Mouse (Mus musculus) olfactory bulb, adult 2 months (tissue): Measurements from ENCODE around the gene Gm11563.
"Not testable (repeated sequence)": the region's sequence is repeated elsewhere in the genome, so short reads cannot be mapped to it uniquely, and the experiment has no call there.

Experiments
- CTCF ChIP-seq: fragments of 200-500 bp; IDR thresholded peaks from 2 replicates; pipeline ENCODE4 v1.5.1; 2012; ENCODE audit warnings: low read depth, mild to moderate bottlenecking, low read length, moderate library complexity; ENCODE audit not compliant: insufficient read depth
- POLR2A ChIP-seq: fragments of 200-500 bp; IDR thresholded peaks from 2 replicates; pipeline ENCODE4 v1.6.1; 2012; ENCODE audit warnings: mild to moderate bottlenecking, low read depth, low read length, moderate library complexity; ENCODE audit not compliant: insufficient read depth

GRCm38 (mm10) chr11:99658467-99659010 lies at the start of gene Gm11563:
- TF ChIP-seq CTCF, POLR2A: not testable (repeated sequence)
